Mouse (Mus musculus) lung, adult 2 months (tissue): ENCODE data around the gene Nek11. TPM values are rescaled to one million over a fixed set of nuclear protein-coding genes. Genes with fewer than 3 reads are reported as not detected.

Experiments used
- DNase-seq: peaks from one replicate; pipeline ENCODE4 v3.0.0; 2022
- H3K4me1 ChIP-seq: fragments of 200-500 bp; 2 replicates; pipeline ENCODE4 v1.6.1; 2011; ENCODE audit warnings: low read length; ENCODE audit not compliant: control insufficient read depth, insufficient read depth
- H3K4me3 ChIP-seq: fragments of 200-500 bp; replicated peaks from 2 replicates; pipeline ENCODE3; 2011; ENCODE audit warnings: low read depth, mild to moderate bottlenecking, control low read depth, low read length; ENCODE audit errors: extremely low read depth
- CTCF ChIP-seq: fragments of 200-500 bp; IDR thresholded peaks from 2 replicates; pipeline ENCODE4 v1.5.1; 2011; ENCODE audit warnings: mild to moderate bottlenecking, low read length, control low read depth; ENCODE audit not compliant: insufficient read depth
- POLR2A ChIP-seq: fragments of 200-500 bp; IDR thresholded peaks from 2 replicates; pipeline ENCODE4 v1.6.1; 2011; ENCODE audit warnings: low read depth, mild to moderate bottlenecking, control low read depth, low read length, borderline replicate concordance; ENCODE audit errors: extremely low read depth
- WGBS: fragments of 180-500 bp; shearing (Covaris S2); methylation state at CpG from one replicate; pipeline ENCODE4 v1.1.7; 2018; 5-methylcytosine and 5-hydroxymethylcytosine counted together
- polyA plus RNA-seq: library from polyadenylated mRNA; depleted of rRNA; stranded (reverse); fragments of >200 nt; gene quantifications from 2 replicates; pipeline ENCODE4 v1.2.3, GENCODE M21; 2012

Gene Nek11
- polyA plus RNA-seq, 1 experiment, result 1.3 TPM

GRCm38 (mm10) chr9:105368605-105369004 is 26.7 kb downstream of the Nek11 start:
- DNase-seq, result no peak
- 72% methylated on average over 3 of the region's 3 CpGs for WGBS
- no peaks in the 10 kb centered on the region for H3K4me1 ChIP-seq
- no peak for TF ChIP-seq POLR2A
- no peak for TF ChIP-seq CTCF
- no peak overlapping the region for H3K4me3 ChIP-seq

GRCm38 (mm10) chr9:105366199-105366598 is 29.1 kb downstream of the Nek11 start:
- H3K4me3 ChIP-seq, result no peak overlapping the region
- 84% methylated on average over 4 of the region's 4 CpGs for WGBS
- no peaks in the 10 kb centered on the region for H3K4me1 ChIP-seq
- TF ChIP-seq POLR2A (no peak), CTCF (no peak)
- no peak for DNase-seq

- 75% methylated on average over 5 of the region's 5 CpGs for WGBS
- TF ChIP-seq CTCF, result no peak
- TF ChIP-seq POLR2A, result no peak
- no peak for DNase-seq
- no peaks in the 10 kb centered on the region for H3K4me1 ChIP-seq
- no peak overlapping the region for H3K4me3 ChIP-seq
Measured at GRCm38 (mm10) chr9:105363520-105364231, 31.6 kb downstream of the Nek11 start.

GRCm38 (mm10) chr9:105362181-105362580 is 33.1 kb downstream of the Nek11 start:
- WGBS, result 72% methylated on average over 2 of the region's 2 CpGs
- no peak overlapping the region for H3K4me3 ChIP-seq
- no peak for DNase-seq
- TF ChIP-seq CTCF (no peak), POLR2A (no peak)
- no peaks in the 10 kb centered on the region for H3K4me1 ChIP-seq

- 69% methylated on average over 5 of the region's 5 CpGs for WGBS
- H3K4me1 ChIP-seq, result no peaks in the 10 kb centered on the region
- TF ChIP-seq POLR2A (no peak), CTCF (no peak)
- no peak for DNase-seq
- no peak overlapping the region for H3K4me3 ChIP-seq
Measured at GRCm38 (mm10) chr9:105349034-105349433, 46.3 kb downstream of the Nek11 start.

- no peak overlapping the region for H3K4me3 ChIP-seq
- no peak for DNase-seq
- WGBS, result 69% methylated on average over 10 of the region's 10 CpGs
- no peaks in the 10 kb centered on the region for H3K4me1 ChIP-seq
- TF ChIP-seq CTCF (no peak), POLR2A (no peak)
Measured at GRCm38 (mm10) chr9:105348242-105349031, 46.9 kb downstream of the Nek11 start.

GRCm38 (mm10) chr9:105342994-105343656 is 52.2 kb downstream of the Nek11 start:
- Histone ChIP-seq H3K4me1 (no peaks in the 10 kb centered on the region), H3K4me3 (no peak overlapping the region)
- WGBS, result 48% methylated on average over 10 of the region's 10 CpGs
- TF ChIP-seq CTCF (no peak), POLR2A (no peak)
- no peak for DNase-seq

GRCm38 (mm10) chr9:105342565-105342964 is 52.8 kb downstream of the Nek11 start:
- TF ChIP-seq CTCF (no peak), POLR2A (no peak)
- DNase-seq, result no peak
- WGBS, result 82% methylated on average over 3 of the region's 3 CpGs
- H3K4me1 ChIP-seq, result no peaks in the 10 kb centered on the region
- H3K4me3 ChIP-seq, result no peak overlapping the region

GRCm38 (mm10) chr9:105332436-105333016 is 62.8 kb downstream of the Nek11 start:
- Histone ChIP-seq H3K4me1 (no peaks in the 10 kb centered on the region), H3K4me3 (no peak overlapping the region)
- no peak for TF ChIP-seq POLR2A
- TF ChIP-seq CTCF, result no peak
- WGBS, result 68% methylated on average over 4 of the region's 4 CpGs
- no peak for DNase-seq

- Histone ChIP-seq H3K4me1 (no peaks in the 10 kb centered on the region), H3K4me3 (no peak overlapping the region)
- DNase-seq, result no peak
- 79% methylated on average over 10 of the region's 10 CpGs for WGBS
- TF ChIP-seq POLR2A, result no peak
- TF ChIP-seq CTCF, result no peak
Measured at GRCm38 (mm10) chr9:105321856-105322255, 73.5 kb downstream of the Nek11 start.
